Mouse (Mus musculus) C2C12 (cell line): ENCODE measurements around the gene H2afy2. TPM values are rescaled to one million over a fixed set of nuclear protein-coding genes. Genes with fewer than 3 reads are reported as not detected.

Source experiments
- H3K27me3 ChIP-seq: one replicate; pipeline ENCODE4 v1.6.1; 2011; ENCODE audit not compliant: control insufficient read depth, insufficient read depth, insufficient read length
- H3K36me3 ChIP-seq: one replicate; pipeline ENCODE4 v1.6.1; 2011; ENCODE audit not compliant: control insufficient read depth, insufficient read depth
- H3K4me3 ChIP-seq: one replicate; pipeline ENCODE4 v1.5.1; 2011; ENCODE audit warnings: mild to moderate bottlenecking, control low read depth; ENCODE audit not compliant: poor library complexity, insufficient read depth, severe bottlenecking
- H3K79me2 ChIP-seq: one replicate; pipeline ENCODE4 v1.6.1; 2011; ENCODE audit not compliant: control insufficient read depth, insufficient read depth
- H3K79me3 ChIP-seq: one replicate; pipeline ENCODE4 v1.6.1; 2011; ENCODE audit warnings: low read depth, control low read depth
- H3ac ChIP-seq: one replicate; pipeline ENCODE3; 2011; ENCODE audit warnings: low read depth; ENCODE audit not compliant: control insufficient read depth, insufficient read length
- CEBPB ChIP-seq: IDR thresholded peaks from one replicate; pipeline ENCODE4 v1.6.1; 2011; ENCODE audit warnings: low read depth, mild to moderate bottlenecking, control low read depth, moderate library complexity
- CTCF ChIP-seq: IDR thresholded peaks from one replicate; pipeline ENCODE4 v1.5.1; 2011; ENCODE audit not compliant: control insufficient read depth, insufficient read depth, insufficient read length
- FOSL1 ChIP-seq: IDR thresholded peaks from one replicate; pipeline ENCODE4 v1.8.0; 2011; ENCODE audit warnings: mild to moderate bottlenecking, low read length; ENCODE audit not compliant: poor library complexity, insufficient read depth, severe bottlenecking
- MAX ChIP-seq: IDR thresholded peaks from one replicate; pipeline ENCODE4 v1.6.1; 2011; ENCODE audit warnings: mild to moderate bottlenecking, control low read depth
- MYOD1 ChIP-seq: IDR thresholded peaks from one replicate; pipeline ENCODE4 v1.6.1; 2011; ENCODE audit warnings: low read depth; ENCODE audit not compliant: control insufficient read depth, insufficient read length
- MYOG ChIP-seq: IDR thresholded peaks from one replicate; pipeline ENCODE4 v1.6.1; 2011; ENCODE audit not compliant: control insufficient read depth, insufficient read length; ENCODE audit errors: extremely low read depth
- USF1 ChIP-seq: IDR thresholded peaks from one replicate; pipeline ENCODE4 v1.6.1; 2011; ENCODE audit warnings: low read depth, mild to moderate bottlenecking, control low read depth, moderate library complexity
- polyA plus RNA-seq: library from polyadenylated mRNA; unstranded; fragments of >200 nt; fragmentation: generic; extraction: Trizol; gene quantifications from one replicate; pipeline ENCODE4 v1.2.1, GENCODE M21; 2012; ENCODE audit warnings: missing spikeins

Gene H2afy2
- polyA plus RNA-seq, 1 experiment: 10.5 TPM

DNA sequence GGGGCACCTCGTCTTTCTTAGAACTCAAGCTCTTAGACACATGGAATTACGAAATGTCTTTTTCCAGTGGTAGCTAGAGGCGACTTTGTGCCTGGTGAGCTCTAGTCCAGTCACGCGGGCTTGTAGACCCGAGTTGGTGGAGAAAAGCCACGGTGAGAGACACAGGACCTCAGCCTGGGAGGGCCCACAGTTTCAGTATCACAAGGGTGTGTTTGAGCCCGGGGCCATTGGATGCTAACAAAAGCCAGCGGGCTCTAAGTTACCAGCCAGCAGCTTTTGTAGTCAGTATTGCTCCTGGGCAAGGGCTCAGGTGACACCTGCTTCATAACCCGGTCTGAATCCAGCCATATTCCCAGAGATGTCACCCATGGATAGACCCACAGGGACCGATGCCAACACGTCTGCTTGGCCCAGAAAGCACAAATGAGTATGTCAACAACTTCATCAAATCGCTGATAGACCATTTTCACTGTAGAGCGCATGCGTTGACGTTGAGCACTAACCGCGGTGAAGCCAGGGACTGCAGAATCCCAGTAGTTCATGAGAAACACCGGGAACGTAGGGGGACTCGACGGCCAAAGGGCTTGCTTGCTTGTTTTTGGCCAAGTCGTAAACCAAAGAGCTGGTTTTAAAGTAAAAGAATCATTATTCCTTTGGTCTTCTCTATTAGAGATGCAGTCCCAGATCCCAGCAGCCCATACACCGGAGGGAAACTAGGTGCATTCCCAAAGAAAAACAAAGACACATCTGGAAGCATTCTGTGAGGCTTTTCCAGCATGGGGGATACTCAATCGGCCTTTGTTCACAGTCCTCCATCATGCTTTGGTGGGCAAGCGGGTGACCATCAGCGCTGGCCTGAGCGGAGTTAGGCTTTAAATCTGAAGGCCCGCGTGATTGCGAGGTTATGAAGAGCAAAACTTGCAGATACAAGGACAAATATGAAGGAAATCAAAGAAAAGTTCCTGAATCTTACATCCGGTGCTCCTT lies 44.3 kb upstream of the H2afy2 start:
- TF ChIP-seq MYOD1 (no peak), MYOG (no peak), CEBPB (no peak), MAX (no peak), USF1 (no peak), CTCF (no peak), FOSL1 (no peak)
- H3K27me3 ChIP-seq: peaks cover 19% of the 10 kb centered on the region
- H3ac ChIP-seq: no peak overlapping the region
- no peak overlapping the region for H3K4me3 ChIP-seq
- H3K36me3 ChIP-seq: no peaks in the 10 kb centered on the region
- no peaks in the 10 kb centered on the region for H3K79me2 ChIP-seq
- H3K79me3 ChIP-seq: no peaks in the 10 kb centered on the region

DNA sequence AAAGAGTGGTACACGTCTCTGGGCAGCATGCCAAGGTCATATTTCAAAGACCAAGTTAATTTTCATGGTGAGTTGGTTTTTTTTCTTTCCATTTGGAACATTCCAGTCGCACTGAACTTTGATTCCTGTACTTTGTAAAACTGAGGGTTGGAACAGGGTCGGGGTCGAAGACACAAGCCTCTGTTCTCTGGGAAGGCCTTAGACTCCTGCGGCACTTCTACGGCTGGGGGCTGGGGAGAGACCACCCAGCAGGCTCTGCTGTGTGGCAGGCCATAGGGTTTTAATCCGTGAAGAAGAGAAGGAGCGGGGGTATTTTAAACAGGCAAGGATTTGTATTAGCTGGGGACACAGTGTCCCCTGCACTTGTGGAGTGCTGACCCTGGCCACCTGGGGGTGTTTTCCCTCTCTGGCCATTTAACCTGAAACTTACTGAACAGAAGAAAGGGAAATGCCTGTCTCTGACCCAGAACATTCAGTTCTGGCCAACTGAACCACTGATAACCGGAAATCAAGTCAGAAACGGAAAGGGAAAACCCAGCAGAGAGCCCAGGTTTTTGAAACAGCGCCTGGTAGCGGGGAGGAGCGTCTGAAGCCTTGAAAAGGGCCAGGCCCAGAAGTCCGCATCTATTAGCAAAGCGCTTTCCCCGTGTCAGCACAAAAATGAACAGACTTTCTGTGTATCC lies 42.9 kb upstream of the H2afy2 start:
- Histone ChIP-seq H3ac (no peak overlapping the region), H3K36me3 (no peaks in the 10 kb centered on the region), H3K4me3 (no peak overlapping the region), H3K79me2 (no peaks in the 10 kb centered on the region), H3K79me3 (no peaks in the 10 kb centered on the region), H3K27me3 (peaks cover 16% of the 10 kb centered on the region)
- no peak for TF ChIP-seq FOSL1
- TF ChIP-seq CTCF: no peak
- TF ChIP-seq MAX: no peak
- no peak for TF ChIP-seq CEBPB
- TF ChIP-seq USF1: no peak

DNA sequence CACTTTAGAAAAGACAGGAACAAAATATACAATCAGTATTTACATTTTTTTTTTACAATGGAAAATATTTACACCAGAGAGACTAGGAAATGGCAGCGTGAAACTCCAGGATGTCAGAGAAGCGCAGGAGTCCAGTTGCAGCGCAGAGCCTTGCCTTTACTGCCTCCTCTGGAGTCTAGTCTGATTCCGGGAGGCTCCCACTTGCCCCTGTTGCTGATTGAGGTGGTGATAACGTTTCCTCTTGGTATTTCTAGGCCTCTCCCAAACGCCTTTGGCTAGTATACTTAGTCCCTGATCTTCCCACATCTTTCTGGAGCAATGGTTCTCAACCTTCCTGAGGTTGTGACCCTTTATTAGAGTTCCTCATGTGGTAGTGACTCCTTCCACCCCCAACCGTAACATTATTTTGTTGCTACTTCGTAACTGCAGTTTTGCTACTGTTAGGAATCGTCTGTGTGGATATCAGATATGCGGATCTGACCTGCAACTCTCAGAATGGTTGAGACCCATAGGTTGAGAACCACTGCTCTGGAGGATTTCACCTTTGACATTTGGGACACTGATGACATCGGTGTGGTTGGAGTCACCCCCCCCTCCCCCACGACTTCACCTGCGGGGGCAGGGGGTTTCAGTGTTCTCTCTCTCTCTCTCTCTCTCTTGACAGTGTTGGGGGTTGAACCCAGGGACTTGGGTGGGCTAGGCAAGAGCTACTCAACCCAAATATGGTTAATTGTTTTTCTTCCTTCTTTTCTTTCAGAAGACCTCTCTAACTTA lies 42.2 kb upstream of the H2afy2 start:
- H3K79me2 ChIP-seq: no peaks in the 10 kb centered on the region
- no peaks in the 10 kb centered on the region for H3K79me3 ChIP-seq
- no peaks in the 10 kb centered on the region for H3K36me3 ChIP-seq
- no peak overlapping the region for H3ac ChIP-seq
- H3K27me3 ChIP-seq: peaks cover 15% of the 10 kb centered on the region
- TF ChIP-seq CTCF: no peak
- TF ChIP-seq USF1: no peak
- TF ChIP-seq CEBPB: no peak
- H3K4me3 ChIP-seq: no peak overlapping the region

DNA sequence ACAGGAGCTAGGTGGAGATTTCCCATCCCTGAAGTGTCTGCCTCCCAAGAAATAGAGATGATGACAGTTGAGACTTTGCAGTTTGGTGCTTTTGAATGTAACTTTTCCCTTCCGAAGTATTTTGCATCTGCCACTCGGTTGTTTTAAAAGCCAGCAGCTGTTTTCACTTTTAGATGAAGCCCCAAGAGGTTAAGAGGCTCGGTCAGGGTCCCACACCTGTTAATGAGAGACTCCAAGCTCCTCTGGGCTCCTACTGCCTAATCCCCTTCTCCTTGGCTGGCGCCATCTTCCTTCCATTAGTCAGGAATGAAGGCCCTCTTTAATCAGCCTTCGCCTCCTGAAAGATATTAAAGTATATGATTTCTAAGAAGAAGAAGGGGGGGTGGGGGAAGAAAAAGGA lies 41.6 kb upstream of the H2afy2 start:
- no peaks in the 10 kb centered on the region for H3K36me3 ChIP-seq
- H3K79me3 ChIP-seq: no peaks in the 10 kb centered on the region
- no peaks in the 10 kb centered on the region for H3K79me2 ChIP-seq
- no peak for TF ChIP-seq USF1
- TF ChIP-seq CEBPB: no peak
- TF ChIP-seq MAX: no peak
- TF ChIP-seq FOSL1: no peak
- no peak overlapping the region for H3K4me3 ChIP-seq
- H3K27me3 ChIP-seq: peaks cover 15% of the 10 kb centered on the region
- H3ac ChIP-seq: no peak overlapping the region

DNA sequence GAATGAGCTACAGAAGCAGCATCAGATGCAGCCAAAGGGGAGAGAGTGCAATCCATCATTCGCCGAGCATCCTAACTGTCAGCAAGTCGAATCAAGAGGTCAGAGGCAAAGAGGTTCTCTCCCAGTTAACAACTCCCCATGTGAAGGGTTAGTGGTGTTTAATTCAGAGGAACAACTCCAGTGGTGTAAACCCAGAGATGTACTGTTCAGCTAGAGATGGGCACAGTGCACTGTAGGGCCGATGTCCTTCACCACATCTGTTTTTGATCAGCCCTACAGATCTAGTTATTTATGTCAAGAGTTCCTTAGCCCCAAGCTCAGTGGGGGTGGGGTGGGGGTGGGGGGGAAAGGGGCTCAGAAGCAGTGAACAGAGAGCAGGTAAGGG lies 39.8 kb upstream of the H2afy2 start:
- Histone ChIP-seq H3K79me3 (no peaks in the 10 kb centered on the region), H3K36me3 (no peaks in the 10 kb centered on the region), H3K27me3 (peaks cover 12% of the 10 kb centered on the region), H3ac (no peak overlapping the region), H3K79me2 (no peaks in the 10 kb centered on the region), H3K4me3 (no peak overlapping the region)
- no peak for TF ChIP-seq CTCF
- TF ChIP-seq FOSL1: no peak
- no peak for TF ChIP-seq MAX
- TF ChIP-seq CEBPB: no peak
- no peak for TF ChIP-seq USF1
- no peak for TF ChIP-seq MYOD1
- TF ChIP-seq MYOG: no peak
